Mouse (Mus musculus) embryo, embryonic 11 days (tissue): ENCODE results near the gene Gm20431.

Source experiments
- DNase-seq: peaks from one replicate; pipeline ENCODE4 v3.0.0-alpha.2; 2015

The Gm20431 gene

GRCm38 (mm10) chr2:167564551-167565311 lies 96.6 kb downstream of the Gm20431 start:
- DNase-seq = no peak

- DNase-seq = peak; percentile 81
Observed at GRCm38 (mm10) chr2:167563703-167564102, 97.6 kb downstream of the Gm20431 start.

- DNase-seq = no peak
Observed at GRCm38 (mm10) chr2:167563035-167563434, 98.3 kb downstream of the Gm20431 start.

GRCm38 (mm10) chr2:167562101-167562500 lies 99.2 kb downstream of the Gm20431 start:
- DNase-seq = no peak

GRCm38 (mm10) chr2:167559413-167559812 lies 101.9 kb downstream of the Gm20431 start:
- DNase-seq = peak; percentile 56
